ENCODE assay signal across 27 mouse cellular contexts in the genomic region with DNA sequence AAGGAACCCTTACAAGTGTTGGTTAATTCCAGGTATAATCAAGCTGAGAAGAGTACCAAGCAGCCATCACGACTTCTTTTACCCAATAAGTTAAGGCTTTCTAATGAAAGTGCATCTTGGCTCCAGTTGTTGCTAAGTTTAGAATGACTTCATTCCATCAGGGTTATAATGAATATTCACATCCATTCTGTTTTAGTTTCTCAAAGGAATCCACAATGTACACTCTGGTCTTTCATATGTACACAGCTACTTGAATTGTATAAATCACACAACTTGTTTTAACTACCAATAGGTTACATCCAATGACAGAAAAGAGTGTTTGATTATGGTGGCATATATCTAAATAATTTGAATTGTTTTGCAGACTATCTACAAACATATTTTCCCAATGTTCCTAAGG. TPM values are rescaled to one million over a fixed set of nuclear protein-coding genes. Genes with fewer than 3 reads are reported as not detected.
A peak's percentile ranks its signal among the peaks of the same experiment; 100 is the strongest.
DNase-seq lines count a peak whose midpoint lies in the region; ATAC-seq and TF ChIP-seq lines count a peak whose summit lies in the region.
"Had no signal": no experiment of that assay in that cellular context is flagged by ENCODE, and none has a peak within 500 bp of the region (broad histone marks: within the 10 kb centered on the region; RNA-seq: fewer than 3 reads in every experiment).

No protein-coding gene starts in this region.

- no peaks in the 10 kb centered on the region for H3K9me3 ChIP-seq in midbrain, embryonic 11.5 days (ENCODE audit: control insufficient read depth, low read length)
- H3K9me3 ChIP-seq in midbrain, postnatal 0 days (ENCODE audit: low read length), result no peaks in the 10 kb centered on the region
- H3K9me3 ChIP-seq in forebrain, embryonic 14.5 days (replicated peaks; ENCODE audit: control insufficient read depth, low read length), result no peaks in the 10 kb centered on the region
- no peaks in the 10 kb centered on the region for H3K9me3 ChIP-seq in hindbrain, embryonic 13.5 days
- H3K9me3 ChIP-seq in neural tube, embryonic 14.5 days (ENCODE audit: control insufficient read depth, low read length), result no peaks in the 10 kb centered on the region
- no peaks in the 10 kb centered on the region for H3K9me3 ChIP-seq in liver, embryonic 12.5 days (replicated peaks)
- no peaks in the 10 kb centered on the region for H3K9me3 ChIP-seq in kidney, embryonic 15.5 days (replicated peaks)
- H3K9me3 ChIP-seq: embryonic facial prominence, embryonic 12.5 days; G1E; heart, embryonic 13.5 days; limb, embryonic 15.5 days; liver, embryonic 15.5 days; lung, embryonic 15.5 days had no signal

- 79% methylated on average over 1 of the region's 1 CpGs for WGBS in midbrain, embryonic 11.5 days
- WGBS in midbrain, postnatal 0 days, result 55% methylated on average over 1 of the region's 1 CpGs
- WGBS in forebrain, embryonic 14.5 days, result 14% methylated on average over 1 of the region's 1 CpGs
- 62% methylated on average over 1 of the region's 1 CpGs for WGBS in hindbrain, embryonic 13.5 days
- 54% methylated on average over 1 of the region's 1 CpGs for WGBS in neural tube, embryonic 14.5 days
- 62% methylated on average over 1 of the region's 1 CpGs for WGBS in liver, embryonic 12.5 days (ENCODE audit: insufficient replicate concordance)
- 92% methylated on average over 1 of the region's 1 CpGs for WGBS in kidney, embryonic 15.5 days

- no peak overlapping the region for H3K9ac ChIP-seq in midbrain, embryonic 11.5 days (ENCODE audit: low read length)
- no peak overlapping the region for H3K9ac ChIP-seq in midbrain, postnatal 0 days (replicated peaks; ENCODE audit: low read length, poor library complexity, severe bottlenecking)
- H3K9ac ChIP-seq in forebrain, embryonic 14.5 days (ENCODE audit: low read length), result no peak overlapping the region
- H3K9ac ChIP-seq in hindbrain, embryonic 13.5 days, result no peak overlapping the region
- H3K9ac ChIP-seq in neural tube, embryonic 14.5 days (replicated peaks; ENCODE audit: low read depth, low read length), result no peak overlapping the region
- H3K9ac ChIP-seq in liver, embryonic 12.5 days, result no peak overlapping the region
- no peak overlapping the region for H3K9ac ChIP-seq in kidney, embryonic 15.5 days
- H3K9ac ChIP-seq: embryonic facial prominence, embryonic 12.5 days; heart, embryonic 13.5 days; limb, embryonic 15.5 days; liver, embryonic 15.5 days; lung, embryonic 15.5 days had no signal

- peak; percentile 31 for ATAC-seq in midbrain, embryonic 11.5 days (ENCODE audit: low FRiP score)
- no peak for ATAC-seq in midbrain, postnatal 0 days (ENCODE audit: low FRiP score)
- ATAC-seq in forebrain, embryonic 14.5 days, result peak; percentile 58
- 0 out of 2 replicates have a peak, but pooled peaks have one; percentile 3 for ATAC-seq in hindbrain, embryonic 13.5 days (ENCODE audit: low FRiP score)
- peak; percentile 7; the same call in 1 of the 2 replicates for ATAC-seq in neural tube, embryonic 14.5 days (ENCODE audit: low read depth)
- no peak for ATAC-seq in liver, embryonic 12.5 days
- ATAC-seq in kidney, embryonic 15.5 days (replicated peaks; ENCODE audit: low FRiP score), result no peak
- ATAC-seq: Patski had no signal

- H3K27ac ChIP-seq in midbrain, embryonic 11.5 days (ENCODE audit: low read depth, low read length), result no peak overlapping the region
- no peak overlapping the region for H3K27ac ChIP-seq in midbrain, postnatal 0 days (ENCODE audit: low read depth, low read length)
- H3K27ac ChIP-seq in forebrain, embryonic 14.5 days (ENCODE audit: low read depth, low read length), result peak overlapping the region; percentile 75
- no peak overlapping the region for H3K27ac ChIP-seq in hindbrain, embryonic 13.5 days
- no peak overlapping the region for H3K27ac ChIP-seq in neural tube, embryonic 14.5 days (ENCODE audit: low read depth, low read length)
- H3K27ac ChIP-seq in liver, embryonic 12.5 days, result no peak overlapping the region
- no peak overlapping the region for H3K27ac ChIP-seq in kidney, embryonic 15.5 days
- H3K27ac ChIP-seq: embryonic facial prominence, embryonic 12.5 days; heart, adult 2 months; heart, embryonic 13.5 days; kidney, postnatal 0 days; limb, embryonic 15.5 days; liver, embryonic 15.5 days; lung, embryonic 15.5 days had no signal

- no peak for TF ChIP-seq CTCF in midbrain, postnatal 0 days (IDR thresholded peaks at IDR 0.05)

- DNase-seq in midbrain, embryonic 11.5 days (ENCODE audit: low spot score, missing footprints), result no peak
- DNase-seq in midbrain, postnatal 0 days (ENCODE audit: low spot score), result no peak
- peak; percentile 64 for DNase-seq in forebrain, embryonic 14.5 days (ENCODE audit: low spot score)
- DNase-seq: B cell, adult 2 months; cerebellum, adult 18-20 months; cerebellum, postnatal 14 days; gastrocnemius, postnatal 36 days; heart, adult 2 months; heart, postnatal 14 days; kidney, adult 18-20 months; lung, postnatal 4 days; right cerebral cortex, postnatal 14 days; thymus, postnatal 36 days had no signal

- H3K4me2 ChIP-seq in midbrain, embryonic 11.5 days, result no peak overlapping the region
- H3K4me2 ChIP-seq in midbrain, postnatal 0 days (ENCODE audit: low read depth, low read length, poor library complexity, severe bottlenecking), result no peak overlapping the region
- no peak overlapping the region for H3K4me2 ChIP-seq in forebrain, embryonic 14.5 days (ENCODE audit: low read length)
- H3K4me2 ChIP-seq in hindbrain, embryonic 13.5 days, result no peak overlapping the region
- no peak overlapping the region for H3K4me2 ChIP-seq in neural tube, embryonic 14.5 days (ENCODE audit: low read depth, low read length)
- no peak overlapping the region for H3K4me2 ChIP-seq in liver, embryonic 12.5 days
- H3K4me2 ChIP-seq in kidney, embryonic 15.5 days, result no peak overlapping the region
- H3K4me2 ChIP-seq: embryonic facial prominence, embryonic 12.5 days; heart, embryonic 13.5 days; limb, embryonic 15.5 days; liver, embryonic 15.5 days; lung, embryonic 15.5 days had no signal

- no peaks in the 10 kb centered on the region for H3K27me3 ChIP-seq in midbrain, embryonic 11.5 days (ENCODE audit: control insufficient read depth, insufficient read depth, low read length)
- no peaks in the 10 kb centered on the region for H3K27me3 ChIP-seq in midbrain, postnatal 0 days (ENCODE audit: insufficient read depth, low read length)
- H3K27me3 ChIP-seq in forebrain, embryonic 14.5 days (replicated peaks; ENCODE audit: control insufficient read depth, insufficient read depth, low read length), result no peaks in the 10 kb centered on the region
- no peaks in the 10 kb centered on the region for H3K27me3 ChIP-seq in hindbrain, embryonic 13.5 days
- no peaks in the 10 kb centered on the region for H3K27me3 ChIP-seq in neural tube, embryonic 14.5 days (ENCODE audit: control insufficient read depth, insufficient read depth, low read length)
- H3K27me3 ChIP-seq in liver, embryonic 12.5 days (replicated peaks), result no peaks in the 10 kb centered on the region
- no peaks in the 10 kb centered on the region for H3K27me3 ChIP-seq in kidney, embryonic 15.5 days
- H3K27me3 ChIP-seq: CH12.LX; embryonic facial prominence, embryonic 12.5 days; limb, embryonic 15.5 days; liver, embryonic 15.5 days; lung, embryonic 15.5 days; Patski had no signal

- H3K4me1 ChIP-seq in midbrain, embryonic 11.5 days (ENCODE audit: control insufficient read depth, insufficient read depth, low read length), result peaks cover 9% of the 10 kb centered on the region
- H3K4me1 ChIP-seq in midbrain, postnatal 0 days (ENCODE audit: insufficient read depth, low read length), result no peaks in the 10 kb centered on the region
- H3K4me1 ChIP-seq in forebrain, embryonic 14.5 days (ENCODE audit: control insufficient read depth, insufficient read depth, low read length), result peaks cover 13% of the 10 kb centered on the region
- H3K4me1 ChIP-seq in hindbrain, embryonic 13.5 days (replicated peaks), result peaks cover 7% of the 10 kb centered on the region
- peaks cover 3% of the 10 kb centered on the region; the same call in 1 of the 2 replicates for H3K4me1 ChIP-seq in neural tube, embryonic 14.5 days (ENCODE audit: control insufficient read depth, insufficient read depth, low read length)
- no peaks in the 10 kb centered on the region for H3K4me1 ChIP-seq in liver, embryonic 12.5 days
- H3K4me1 ChIP-seq in kidney, embryonic 15.5 days, result peaks cover 5% of the 10 kb centered on the region; the same call in 1 of the 2 replicates
- H3K4me1 ChIP-seq: liver, embryonic 15.5 days had no signal

- no peaks in the 10 kb centered on the region for H3K36me3 ChIP-seq in midbrain, embryonic 11.5 days (ENCODE audit: control insufficient read depth, insufficient read depth, low read length)
- H3K36me3 ChIP-seq in midbrain, postnatal 0 days (ENCODE audit: insufficient read depth, low read length), result no peaks in the 10 kb centered on the region
- H3K36me3 ChIP-seq in forebrain, embryonic 14.5 days (ENCODE audit: control insufficient read depth, insufficient read depth, low read length), result no peaks in the 10 kb centered on the region
- no peaks in the 10 kb centered on the region for H3K36me3 ChIP-seq in hindbrain, embryonic 13.5 days
- no peaks in the 10 kb centered on the region for H3K36me3 ChIP-seq in neural tube, embryonic 14.5 days (ENCODE audit: control insufficient read depth, insufficient read depth, low read length)
- H3K36me3 ChIP-seq in liver, embryonic 12.5 days, result no peaks in the 10 kb centered on the region
- no peaks in the 10 kb centered on the region for H3K36me3 ChIP-seq in kidney, embryonic 15.5 days
- H3K36me3 ChIP-seq: embryonic facial prominence, embryonic 12.5 days; G1E; heart, embryonic 13.5 days; limb, embryonic 15.5 days; liver, embryonic 15.5 days; lung, embryonic 15.5 days had no signal

- H3K4me3 ChIP-seq in midbrain, embryonic 11.5 days (ENCODE audit: low read depth, low read length), result no peak overlapping the region
- H3K4me3 ChIP-seq in midbrain, postnatal 0 days (ENCODE audit: low read depth, low read length), result no peak overlapping the region
- H3K4me3 ChIP-seq in forebrain, embryonic 14.5 days (ENCODE audit: low read depth, low read length), result no peak overlapping the region
- no peak overlapping the region for H3K4me3 ChIP-seq in hindbrain, embryonic 13.5 days
- H3K4me3 ChIP-seq in neural tube, embryonic 14.5 days (ENCODE audit: low read depth, low read length), result no peak overlapping the region
- no peak overlapping the region for H3K4me3 ChIP-seq in liver, embryonic 12.5 days
- H3K4me3 ChIP-seq in kidney, embryonic 15.5 days (replicated peaks), result no peak overlapping the region
- H3K4me3 ChIP-seq: embryonic facial prominence, embryonic 12.5 days; heart, adult 2 months; heart, embryonic 13.5 days; limb, embryonic 15.5 days; liver, embryonic 15.5 days; lung, embryonic 15.5 days; myocyte had no signal

RNA-seq across cellular contexts. Expression of a gene that starts 59.7 kb away (rescaled TPM):
- polyA plus RNA-seq in midbrain, embryonic 11.5 days (2014; fragmentation: Nextera tagmentation; extraction: Ambion mirVana), result 74.7 and 80.6 TPM in 2 replicates
- total RNA-seq in midbrain, postnatal 0 days (2014; rRNA removed), result 9.0 TPM in 2 replicates
- 2.7 and 4.3 TPM in 2 replicates for polyA plus RNA-seq in midbrain, postnatal 0 days (2015; fragmentation: Nextera tagmentation; extraction: Ambion mirVana)
- 28.6 and 28.7 TPM in 2 replicates for polyA plus RNA-seq in forebrain, embryonic 14.5 days (2014; fragmentation: Nextera tagmentation; extraction: Ambion mirVana)
- polyA plus RNA-seq in hindbrain, embryonic 13.5 days (2015; fragmentation: Nextera tagmentation; extraction: Ambion mirVana), result 19.1 and 26.4 TPM in 2 replicates
- polyA plus RNA-seq in neural tube, embryonic 14.5 days (2014; fragmentation: Nextera tagmentation; extraction: Ambion mirVana), result 10.0 and 16.1 TPM in 2 replicates
- 9.2 and 9.7 TPM in 2 replicates for polyA plus RNA-seq in liver, embryonic 12.5 days (2016; fragmentation: Nextera tagmentation; extraction: Ambion mirVana)
- polyA plus RNA-seq in kidney, embryonic 15.5 days (2015; fragmentation: Nextera tagmentation; extraction: Ambion mirVana), result 66.4 and 67.8 TPM in 2 replicates
- polyA plus RNA-seq: G1E had no signal

Comparison
In these comparisons a context has a peak if more than half of its experiments do, and no peak if none do; other contexts are left out.
1. ATAC-seq: peak in midbrain, embryonic 11.5 days (single experiment), forebrain, embryonic 14.5 days (single experiment), hindbrain, embryonic 13.5 days (single experiment) and neural tube, embryonic 14.5 days (single experiment); none in midbrain, postnatal 0 days (single experiment), liver, embryonic 12.5 days (single experiment) and kidney, embryonic 15.5 days (single experiment).